Mouse (Mus musculus) layer of hippocampus, adult 2 months (tissue): ENCODE measurements around the gene Kank1. TPM values are rescaled to one million over a fixed set of nuclear protein-coding genes. Genes with fewer than 3 reads are reported as not detected.

Experiments used
- DNase-seq, 2 experiments: peaks; one replicate each; pipeline ENCODE4 v3.0.0; 2022; ENCODE audit warnings: low spot score in 2 of 2
- H3K27ac ChIP-seq: fragments of 200-600 bp; 2 replicates; pipeline ENCODE4 v1.8.1; 2022
- H3K4me3 ChIP-seq: fragments of 200-600 bp; 2 replicates; pipeline ENCODE4 v1.8.1; 2022; ENCODE audit warnings: mild to moderate bottlenecking
- CTCF ChIP-seq: fragments of 200-600 bp; conservative IDR thresholded peaks from 2 replicates; pipeline ENCODE4 v1.8.1; 2022; ENCODE audit warnings: antibody characterized with exemption, mild to moderate bottlenecking, moderate library complexity
- total RNA-seq, 2 experiments: library from RNA; stranded (reverse); gene quantifications; 2 replicates each; pipeline ENCODE4 v1.2.3; 2021

Gene Kank1
- total RNA-seq, 2 experiments from 2014 or later: 18.5 to 20.1 TPM

DNA sequence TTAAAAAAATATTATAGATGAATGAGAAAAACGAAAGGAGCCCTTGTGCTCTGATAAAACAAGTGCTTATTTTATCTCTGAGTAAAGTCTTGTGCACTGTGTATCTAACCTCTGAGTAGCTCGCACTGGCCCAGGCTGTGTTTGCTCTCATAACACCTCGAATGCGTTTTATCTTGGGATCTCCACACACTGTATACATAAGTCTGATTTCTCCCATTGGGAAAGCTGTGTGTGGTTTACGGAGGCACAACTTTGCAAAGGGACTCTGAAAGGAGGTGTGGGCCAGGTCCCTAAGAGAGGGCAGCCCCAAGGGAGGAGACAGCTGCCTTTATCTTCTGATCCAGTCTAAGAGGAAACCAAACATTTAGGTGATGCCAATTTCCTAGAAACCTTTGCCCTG lies 198.6 kb downstream of the Kank1 start:
- no peak for DNase-seq
- no peak overlapping the region for H3K27ac ChIP-seq
- no peak for TF ChIP-seq CTCF
- no peak overlapping the region for H3K4me3 ChIP-seq

DNA sequence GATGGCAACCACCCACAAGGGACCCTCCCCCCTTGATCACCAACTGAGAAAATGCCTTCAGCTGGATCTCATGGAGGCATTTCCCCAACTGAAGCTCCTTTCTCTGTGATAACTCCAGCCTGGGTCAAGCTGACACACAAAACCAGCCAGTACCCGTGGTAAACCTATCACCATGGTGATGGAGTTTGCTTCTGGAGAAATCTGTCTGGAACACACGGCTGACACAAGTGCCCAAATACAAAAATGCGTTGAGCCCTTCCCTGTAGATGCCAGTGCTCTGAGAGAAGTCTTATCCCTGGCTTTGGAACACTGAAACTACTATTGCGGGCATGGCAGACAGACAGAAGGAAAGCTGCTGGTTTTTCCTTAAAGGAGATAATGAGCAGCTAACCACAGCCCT lies 199.4 kb downstream of the Kank1 start:
- no peak for DNase-seq
- Histone ChIP-seq H3K27ac (no peak overlapping the region), H3K4me3 (no peak overlapping the region)
- TF ChIP-seq CTCF: no peak

DNA sequence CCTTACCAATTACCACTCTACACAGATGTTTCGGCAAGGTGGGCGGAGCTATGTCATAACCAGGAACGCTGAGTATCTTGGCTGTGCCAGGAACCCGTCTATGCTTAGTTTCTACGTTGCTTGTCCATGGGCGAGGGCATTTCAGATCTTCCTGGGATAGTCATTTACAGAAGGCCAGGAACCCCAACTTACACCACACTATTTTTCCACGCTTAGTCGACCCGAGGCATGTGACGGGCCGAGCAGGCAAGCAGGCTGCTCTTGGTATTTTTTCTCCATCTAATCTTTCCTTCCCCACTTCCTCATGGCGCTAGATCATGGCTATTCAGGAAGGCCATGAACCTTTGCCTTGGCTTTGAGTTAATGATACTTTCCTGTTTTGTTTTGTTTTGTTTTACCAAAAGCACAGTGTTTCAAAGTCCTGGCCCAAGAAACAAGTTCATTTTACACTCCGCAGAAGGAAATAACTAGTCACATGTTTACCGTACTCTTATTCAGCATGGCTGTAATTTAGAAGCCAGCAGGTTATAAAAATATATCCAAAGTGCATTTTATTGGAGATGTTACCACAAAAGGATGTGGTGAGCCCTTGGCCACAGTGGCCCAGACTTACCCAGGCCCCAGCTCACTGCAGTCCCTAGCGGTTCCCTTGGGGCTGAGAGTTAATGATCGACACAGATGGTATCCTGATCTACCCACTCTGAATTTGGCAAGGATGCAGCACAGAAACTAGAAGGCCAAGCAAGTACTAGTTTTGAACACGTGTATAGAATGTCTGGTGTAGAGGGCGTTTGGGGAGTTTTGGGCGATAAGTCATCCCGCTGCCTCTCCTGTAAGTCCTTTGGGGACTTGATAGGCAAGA lies 200.2 kb downstream of the Kank1 start:
- H3K27ac ChIP-seq: no peak overlapping the region
- DNase-seq: no peak

DNA sequence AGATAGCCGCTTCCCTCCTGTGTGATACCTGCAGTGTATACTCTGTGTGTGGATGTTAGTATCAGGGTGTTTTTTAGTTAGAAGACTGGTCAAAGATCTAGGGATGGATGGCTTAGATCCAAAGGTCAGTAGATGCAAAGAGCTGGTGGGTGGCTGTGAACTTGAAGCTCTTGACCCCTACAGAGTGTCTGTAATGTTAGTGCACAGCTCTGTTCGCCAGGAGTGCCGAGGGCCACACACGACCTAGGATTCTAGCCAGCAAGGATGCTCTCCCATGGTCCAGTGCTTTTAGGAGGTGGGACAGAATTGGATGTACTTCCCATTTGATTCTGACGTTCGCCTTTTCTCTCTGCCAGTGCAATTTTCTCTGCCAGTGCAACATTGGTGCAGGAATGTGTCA lies 201.5 kb downstream of the Kank1 start:
- no peak for DNase-seq
- Histone ChIP-seq H3K4me3 (no peak overlapping the region), H3K27ac (no peak overlapping the region)
- no peak for TF ChIP-seq CTCF

More for the DNA sequence above, 200.2 kb downstream of the Kank1 start:
- TF ChIP-seq CTCF: peak; percentile 46
- no peak overlapping the region for H3K4me3 ChIP-seq

DNA sequence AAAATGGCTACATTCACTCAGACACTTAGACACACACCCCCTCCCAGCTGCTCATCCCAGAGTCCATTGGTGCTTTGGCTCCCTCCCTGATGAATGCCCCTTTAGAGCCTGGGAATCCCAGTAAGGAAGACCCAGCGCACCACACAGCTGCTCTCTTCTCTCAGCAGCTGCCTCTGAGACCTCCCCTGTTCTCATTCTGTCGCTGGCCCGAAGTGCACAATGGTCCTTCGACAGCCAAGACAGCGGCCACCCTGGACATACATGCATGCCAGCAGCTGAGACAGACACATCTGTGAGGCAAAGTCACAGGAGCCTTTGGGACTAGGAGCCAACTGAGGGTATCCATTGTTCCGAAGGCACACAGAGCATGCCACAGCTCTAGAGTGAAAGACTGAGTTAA lies 203.0 kb downstream of the Kank1 start:
- no peak overlapping the region for H3K27ac ChIP-seq
- peak in 1 of 2 experiments; percentile 29 for DNase-seq
- H3K4me3 ChIP-seq: no peak overlapping the region
- TF ChIP-seq CTCF: no peak

DNA sequence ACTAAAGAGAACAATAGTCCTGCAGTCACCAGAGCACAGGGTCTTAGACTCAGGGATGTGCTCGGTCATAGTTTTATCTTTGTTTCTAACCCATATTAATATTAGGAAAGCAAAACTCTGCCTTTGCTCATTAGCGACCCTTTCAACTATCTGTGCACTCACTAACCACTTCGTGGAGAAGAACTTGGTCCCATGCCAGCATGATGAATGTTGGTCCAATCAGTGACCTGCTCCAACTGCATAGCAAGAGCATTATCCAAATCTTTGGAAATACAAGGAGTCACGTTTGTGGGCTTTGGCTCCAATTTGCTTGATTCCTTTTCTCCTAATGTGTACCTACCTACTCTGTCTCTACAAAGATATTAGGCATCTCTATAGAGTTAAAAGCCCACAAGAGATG lies 204.0 kb downstream of the Kank1 start:
- TF ChIP-seq CTCF: no peak
- no peak overlapping the region for H3K27ac ChIP-seq
- H3K4me3 ChIP-seq: no peak overlapping the region
- no peak for DNase-seq

DNA sequence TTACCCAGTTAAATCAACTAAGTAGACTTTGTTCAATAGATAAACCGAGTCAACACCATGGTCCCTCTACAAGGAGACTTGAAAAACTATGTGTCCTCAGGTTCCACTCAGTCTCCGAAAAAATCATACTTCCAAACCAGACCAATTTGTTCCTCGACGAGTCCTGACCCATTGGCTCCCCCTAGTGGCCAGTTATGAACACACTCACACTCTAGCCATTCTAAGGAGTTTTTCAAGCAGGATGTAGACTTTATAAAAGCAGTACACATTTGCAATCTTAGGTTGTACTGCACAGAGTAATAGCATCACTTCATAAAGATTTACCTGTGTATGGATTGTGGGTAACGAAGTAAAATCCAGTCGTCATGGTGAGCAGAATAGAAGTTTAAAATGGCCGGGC lies 208.3 kb downstream of the Kank1 start:
- Histone ChIP-seq H3K27ac (no peak overlapping the region), H3K4me3 (no peak overlapping the region)
- peak; percentile 51 to 81 for DNase-seq
- TF ChIP-seq CTCF: peak; percentile 95

DNA sequence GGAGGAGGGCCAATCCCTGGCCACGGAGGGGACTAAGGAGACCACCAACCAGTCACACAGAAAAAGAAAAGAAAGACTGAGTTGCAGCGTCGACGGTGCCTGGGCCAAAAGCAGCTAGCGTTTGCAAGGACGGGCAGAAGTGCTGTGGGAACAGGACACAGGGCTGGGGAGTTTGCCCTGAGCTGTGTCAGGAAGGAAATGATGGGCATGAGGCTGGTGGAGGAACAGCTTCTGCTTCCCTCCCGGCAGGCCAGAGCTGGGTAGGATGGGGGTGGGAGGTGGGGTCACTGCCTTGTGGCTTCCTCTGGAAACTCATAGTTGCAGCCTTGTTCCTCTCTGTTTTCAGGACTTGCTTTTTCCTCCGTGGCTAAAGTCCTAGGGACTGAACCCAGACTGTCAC lies 209.1 kb downstream of the Kank1 start:
- Histone ChIP-seq H3K4me3 (no peak overlapping the region), H3K27ac (no peak overlapping the region)
- no peak for DNase-seq
- no peak for TF ChIP-seq CTCF

DNA sequence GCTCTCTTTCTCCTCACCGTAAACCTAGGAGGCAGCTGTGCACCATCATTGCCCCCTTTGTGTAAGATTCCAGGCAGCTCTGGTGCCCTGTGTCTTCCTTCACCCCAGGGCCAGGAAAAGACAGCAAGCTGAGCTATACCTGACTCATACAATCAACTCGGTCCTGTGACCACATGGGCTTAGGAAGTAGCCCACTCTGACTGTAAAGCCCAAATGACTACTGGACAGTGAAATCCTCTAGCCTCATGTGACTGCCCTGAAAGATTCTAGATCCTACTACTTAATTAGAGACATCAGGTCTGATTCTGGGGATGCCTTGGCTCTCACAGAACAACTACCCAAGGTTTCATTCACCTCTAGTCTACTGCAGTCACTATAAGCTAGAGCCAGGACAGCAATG lies 209.9 kb downstream of the Kank1 start:
- no peak for TF ChIP-seq CTCF
- no peak overlapping the region for H3K4me3 ChIP-seq

DNA sequence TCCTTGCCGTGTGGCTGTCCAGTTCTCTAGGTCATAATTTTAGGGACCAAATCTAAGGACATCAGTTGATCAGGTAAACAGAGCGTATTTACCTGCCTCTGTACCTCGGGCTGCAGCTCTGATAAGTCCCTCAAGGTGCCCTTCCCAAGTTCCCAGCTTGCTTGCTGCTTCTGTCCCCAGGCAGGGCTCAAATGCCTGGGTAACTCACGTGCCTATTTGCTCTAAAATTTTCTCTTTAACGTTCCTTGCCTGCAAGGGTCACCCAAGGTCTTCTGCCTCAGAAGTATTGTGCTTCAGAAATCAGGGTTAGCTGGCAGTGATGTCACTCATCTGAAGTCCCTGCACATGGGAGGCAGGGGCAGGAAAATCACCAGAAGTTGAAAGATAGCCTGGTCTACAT lies 210.6 kb downstream of the Kank1 start:
- no peak overlapping the region for H3K27ac ChIP-seq
- DNase-seq: no peak
- TF ChIP-seq CTCF: no peak
- H3K4me3 ChIP-seq: no peak overlapping the region

More for the DNA sequence above, 209.9 kb downstream of the Kank1 start:
- H3K27ac ChIP-seq: no peak overlapping the region
- DNase-seq: no peak

DNA sequence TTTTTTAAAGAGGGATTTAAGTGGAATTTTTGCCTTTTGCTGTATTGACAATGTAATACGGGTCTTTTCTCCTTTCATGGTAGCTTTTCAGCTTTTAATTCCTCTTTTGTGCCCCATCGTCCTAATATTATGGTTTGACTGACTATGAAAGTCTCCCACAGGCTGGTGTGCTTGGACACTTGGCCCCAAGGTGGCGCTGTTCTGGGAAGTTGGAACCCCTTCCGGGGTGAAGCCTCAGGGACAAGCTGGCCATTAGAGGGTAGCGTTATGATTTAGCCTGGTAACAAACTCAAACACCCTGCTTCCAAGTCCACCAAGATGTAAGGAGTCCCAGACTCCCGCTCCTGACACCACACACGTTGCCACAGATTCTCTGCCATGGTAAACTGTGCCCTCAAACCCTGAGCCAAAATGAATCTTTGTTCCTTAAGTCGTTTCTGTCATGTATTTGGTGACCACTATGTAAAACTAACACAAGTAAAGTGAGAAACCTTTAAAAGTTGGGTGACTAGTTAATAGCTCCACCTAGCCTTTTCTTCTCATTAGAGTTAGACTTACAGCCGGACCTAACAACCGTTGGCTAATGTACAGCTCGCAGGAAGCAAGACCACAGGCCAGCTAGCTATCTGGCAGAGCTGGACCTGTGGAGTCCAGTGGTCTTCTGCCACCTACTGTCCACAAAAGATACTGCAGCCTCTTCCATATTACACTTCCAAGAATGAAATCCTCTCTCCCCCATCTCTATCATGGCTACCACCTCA lies 214.3 kb downstream of the Kank1 start:
- TF ChIP-seq CTCF: peak; percentile 85
- no peak overlapping the region for H3K27ac ChIP-seq
- H3K4me3 ChIP-seq: no peak overlapping the region
- DNase-seq: peak; percentile 10 to 23

DNA sequence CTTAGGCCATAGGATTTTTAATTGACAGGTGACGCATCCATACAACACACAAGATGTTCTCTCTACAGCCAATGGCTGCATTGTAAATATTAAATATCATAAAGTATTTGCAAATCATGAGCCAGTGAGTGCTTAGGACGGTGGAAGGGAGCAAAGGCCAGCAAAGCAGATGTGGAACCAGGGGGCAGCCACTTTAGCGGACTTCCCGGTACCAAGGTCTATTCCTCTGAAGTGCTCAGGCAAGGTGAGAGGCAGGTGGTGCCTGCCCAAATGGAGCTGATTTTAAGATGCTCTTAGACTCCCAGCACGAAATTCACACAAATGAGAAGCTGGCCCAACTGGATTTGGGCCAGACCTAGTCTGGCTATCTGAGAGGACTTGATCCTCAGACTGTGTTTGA lies 216.4 kb downstream of the Kank1 start:
- no peak for DNase-seq
- Histone ChIP-seq H3K27ac (no peak overlapping the region), H3K4me3 (no peak overlapping the region)
- TF ChIP-seq CTCF: no peak

DNA sequence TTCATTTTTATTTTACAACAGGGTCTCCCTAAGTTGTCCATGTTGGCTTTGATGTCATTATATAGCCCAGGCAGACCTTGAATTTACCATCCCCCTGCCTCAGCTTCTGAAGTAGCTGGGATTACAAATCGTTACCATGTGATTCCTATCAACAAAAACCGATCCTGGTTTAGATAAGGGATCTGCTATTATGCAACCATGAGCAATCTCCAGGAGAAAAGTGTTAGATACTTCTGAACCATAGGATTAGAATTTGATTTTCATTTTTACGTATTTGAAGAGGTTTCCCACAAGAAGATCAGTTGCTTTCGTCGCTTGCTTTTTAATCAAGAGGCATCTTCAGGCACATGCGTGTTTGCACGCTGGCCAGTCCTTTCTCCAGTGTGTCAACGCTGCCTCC lies 224.0 kb downstream of the Kank1 start:
- H3K27ac ChIP-seq: no peak overlapping the region

More for the DNA sequence above, 224.0 kb downstream of the Kank1 start:
- TF ChIP-seq CTCF: no peak
- no peak for DNase-seq
- H3K4me3 ChIP-seq: no peak overlapping the region
